Mouse (Mus musculus) WW6 (cell line): ENCODE measurements around the gene Tat.

Source experiments
- DNase-seq: peaks from one replicate; pipeline ENCODE4 v3.0.0-alpha.2; 2013; ENCODE audit warnings: low read depth, low spot score

Tat gene

DNA sequence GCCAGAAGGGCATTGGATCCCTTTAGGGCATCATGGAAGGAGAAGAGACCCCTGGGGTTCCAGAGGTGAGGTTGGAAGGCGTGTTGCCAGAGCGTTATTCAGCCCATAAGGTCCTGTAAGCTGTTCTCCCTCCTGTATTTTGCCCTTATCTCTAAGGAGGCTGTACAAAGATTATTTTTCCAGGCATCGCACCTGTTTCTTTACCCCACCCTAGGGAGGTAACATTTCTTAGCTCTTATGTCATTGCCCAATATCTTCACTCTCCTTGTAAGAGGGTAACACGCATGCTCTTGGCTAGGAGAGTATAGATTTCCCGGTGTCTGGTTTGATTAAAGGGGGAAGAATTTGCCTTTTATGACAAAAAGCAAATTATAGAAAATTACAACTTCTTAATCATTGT is 49.4 kb downstream of the Tat start, which contains the start of gene Chst4:
Gene Chst4, minus strand, starts transcription at position 82 of the 400 bp plus-strand sequence.
- no peak for DNase-seq

DNA sequence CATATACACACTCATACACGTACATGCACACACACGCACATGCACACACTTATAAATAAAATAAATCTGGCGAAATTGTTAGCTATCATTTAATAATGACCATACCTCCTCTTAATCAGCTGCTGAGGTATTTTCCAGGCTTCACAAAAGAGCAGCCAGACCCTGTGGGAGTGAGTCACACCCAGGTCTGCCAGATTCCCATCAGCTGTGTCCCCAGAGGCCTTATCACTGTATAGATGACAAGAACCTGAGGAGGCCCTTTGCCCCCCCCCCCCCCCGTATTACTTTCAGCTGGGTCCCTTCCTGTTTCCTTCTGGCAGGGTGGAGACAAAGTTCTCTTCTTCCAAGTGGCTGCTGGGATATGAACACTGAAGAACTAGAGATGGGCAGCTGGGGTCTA is 50.3 kb downstream of the Tat start:
- no peak for DNase-seq
